Mouse (Mus musculus) erythroid progenitor cell, adult 5-6 weeks (primary cell): ENCODE data around the gene Ypel1. TPM values are rescaled to one million over a fixed set of nuclear protein-coding genes. Genes with fewer than 3 reads are reported as not detected.
A peak's percentile ranks its signal among the peaks of the same experiment; 100 is the strongest.

Experiments used
- ATAC-seq: replicated peaks from 2 replicates; pipeline ENCODE4 v1.8.0; 2016; ENCODE audit warnings: moderate number of reproducible peaks, mild to moderate bottlenecking, moderate TSS enrichment, inconsistent platforms; ENCODE audit not compliant: poor library complexity, low FRiP score, severe bottlenecking
- total RNA-seq, 2 experiments: library from RNA; stranded (forward) in 1 of 2; stranded (reverse) in 1 of 2; fragments of 150-400 nt in 1 of 2; fragments of 186-747, 209-891 nt in 1 of 2; gene quantifications; 2 replicates each; pipeline versions ENCODE4 v1.2.3 to v1.2.4; 2015 to 2017; ENCODE audit warnings: low replicate concordance in 2 of 2

Ypel1 gene
- total RNA-seq, 2 experiments from 2014 or later = not detected

DNA sequence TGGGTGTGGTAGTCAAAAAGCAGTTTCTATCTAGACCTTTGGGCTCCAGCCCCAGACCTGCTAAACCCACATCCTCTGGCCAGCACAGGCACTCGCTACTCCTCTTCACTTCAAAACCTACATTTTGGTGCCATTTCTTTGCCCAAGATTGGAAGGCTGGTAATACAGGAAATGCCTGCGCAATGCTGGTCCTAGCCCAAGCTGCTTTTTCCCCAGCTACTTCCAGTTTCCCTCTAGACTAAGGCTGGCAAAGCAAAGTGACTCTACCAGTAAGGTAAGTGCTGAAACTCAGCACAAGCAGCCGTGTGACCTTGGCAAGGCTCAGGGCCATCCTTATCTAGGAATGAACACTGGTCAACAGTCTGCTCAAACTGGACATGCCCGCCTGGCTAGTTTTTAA, 16.1 kb downstream of the Ypel1 start:
- no peak for ATAC-seq

GRCm38 (mm10) chr16:17086241-17086640, 16.7 kb downstream of the Ypel1 start:
- no peak for ATAC-seq

- no peak for ATAC-seq
Observed at GRCm38 (mm10) chr16:17086669-17087193, 17.2 kb downstream of the Ypel1 start.

DNA sequence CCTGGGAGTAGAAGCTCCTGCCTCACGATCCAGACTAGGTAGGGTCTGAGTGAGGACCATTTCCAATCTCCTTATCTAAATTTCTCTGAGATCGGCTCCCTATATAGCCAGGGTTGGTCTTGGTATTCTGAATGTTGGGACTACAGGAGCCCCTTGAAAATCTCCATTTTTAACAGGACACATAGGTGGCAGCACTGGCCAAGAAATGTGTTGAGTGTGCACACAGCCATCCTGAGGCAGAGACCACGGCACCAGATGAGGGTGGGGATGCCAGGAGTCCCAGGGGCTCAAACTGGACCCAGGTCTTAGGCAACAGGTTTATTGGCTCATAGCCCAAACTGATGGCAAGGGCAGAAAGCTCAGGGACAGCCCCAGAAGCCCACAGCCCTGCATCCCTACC, 18.9 kb downstream of the Ypel1 start:
- no peak for ATAC-seq

DNA sequence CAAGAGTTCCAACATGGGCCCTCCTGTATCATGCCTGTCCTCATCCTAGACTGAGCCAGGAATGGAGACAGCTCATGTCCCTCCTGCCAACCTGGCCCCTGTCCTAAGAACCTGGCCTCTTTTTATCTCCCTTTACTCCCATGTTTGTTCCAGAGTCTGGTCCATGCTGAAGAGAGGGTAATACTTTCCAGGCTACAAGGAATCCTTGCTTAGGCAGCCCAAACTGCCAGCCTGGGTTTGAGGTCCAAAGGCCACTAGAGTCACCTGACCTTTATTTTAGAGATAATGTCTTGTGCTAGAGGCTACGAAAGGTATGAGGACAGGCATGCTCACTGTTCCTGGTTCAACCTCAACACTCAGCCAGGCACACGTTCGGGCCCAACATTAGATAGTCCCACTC, 27.4 kb downstream of the Ypel1 start:
- ATAC-seq = no peak

- no peak for ATAC-seq
Observed at GRCm38 (mm10) chr16:17102630-17103220, 33.2 kb downstream of the Ypel1 start.

GRCm38 (mm10) chr16:17104600-17104999, 35.1 kb downstream of the Ypel1 start:
- no peak for ATAC-seq

DNA sequence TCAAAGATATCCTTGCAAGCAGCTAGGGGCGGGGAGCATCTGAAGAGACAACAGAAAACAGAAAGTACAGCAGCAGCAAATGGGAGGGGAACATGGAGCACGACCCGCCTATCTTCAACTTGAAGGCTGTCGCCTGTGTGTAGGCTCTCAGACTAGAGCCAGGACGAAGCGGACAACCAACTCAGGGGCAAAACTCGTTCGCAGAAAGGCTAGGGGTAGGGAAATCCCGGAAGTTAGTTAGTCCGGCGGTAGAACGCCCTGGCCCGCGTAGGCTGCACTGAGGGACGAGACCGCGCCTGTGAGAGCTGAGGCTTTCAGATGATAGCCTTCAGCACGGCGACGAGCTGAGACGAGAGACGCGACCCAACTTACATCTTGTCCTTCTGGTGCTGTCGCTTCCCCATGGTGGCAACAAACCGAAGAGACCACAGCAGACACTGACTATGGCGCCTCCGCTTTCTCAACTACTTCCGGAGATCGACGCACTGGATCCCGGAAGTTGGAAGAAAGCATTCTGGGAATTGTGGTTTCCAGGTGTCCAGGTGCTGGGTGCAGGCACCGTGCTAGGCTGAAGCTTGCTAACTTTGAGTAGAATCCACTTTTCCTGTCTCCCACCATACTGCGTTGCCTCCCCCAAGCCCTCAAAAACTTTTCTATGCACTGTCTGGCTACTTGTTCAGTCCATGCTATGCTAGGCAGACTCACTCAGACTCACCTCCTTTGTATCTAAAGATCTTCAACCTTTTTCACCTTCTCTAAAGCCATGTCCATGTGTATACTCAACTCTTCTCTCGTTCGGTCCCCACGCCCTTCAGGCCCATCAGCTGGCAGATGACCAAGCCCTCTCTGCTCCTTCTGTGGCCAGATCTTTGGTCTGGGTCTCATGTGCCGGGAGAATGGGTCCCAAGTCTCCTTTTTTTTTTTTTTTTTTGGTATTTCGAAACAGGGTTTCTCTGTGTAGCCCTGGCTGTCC, 41.6 kb downstream of the Ypel1 start, which contains the start of gene Ppil2:
Gene Ppil2, minus strand, starts transcription at position 487 of the 973 bp plus-strand sequence.
- ATAC-seq = peak; percentile 98

DNA sequence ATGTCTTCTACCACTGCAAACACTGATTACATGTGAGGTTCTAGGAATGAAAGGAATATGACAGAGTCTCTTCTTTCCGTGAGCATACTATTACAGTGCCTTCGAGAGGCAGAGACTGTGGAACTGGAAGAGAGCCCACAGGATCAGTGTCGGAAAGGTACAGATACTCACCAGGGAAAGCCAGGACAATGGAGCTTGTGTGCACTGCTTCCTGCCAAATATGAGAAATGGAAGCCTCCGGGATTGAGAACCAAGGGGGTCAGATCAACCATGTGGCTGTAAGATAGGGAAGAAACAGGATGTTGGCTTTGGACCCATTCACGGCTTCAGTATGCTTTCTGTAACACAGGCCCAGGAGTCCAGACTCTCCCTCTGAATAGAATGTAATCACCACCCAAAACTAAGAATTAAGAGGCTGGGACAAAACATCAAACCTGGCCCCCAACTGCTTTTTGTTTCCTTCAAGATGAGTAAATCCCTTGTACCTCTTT, 47.9 kb downstream of the Ypel1 start:
- no peak for ATAC-seq

DNA sequence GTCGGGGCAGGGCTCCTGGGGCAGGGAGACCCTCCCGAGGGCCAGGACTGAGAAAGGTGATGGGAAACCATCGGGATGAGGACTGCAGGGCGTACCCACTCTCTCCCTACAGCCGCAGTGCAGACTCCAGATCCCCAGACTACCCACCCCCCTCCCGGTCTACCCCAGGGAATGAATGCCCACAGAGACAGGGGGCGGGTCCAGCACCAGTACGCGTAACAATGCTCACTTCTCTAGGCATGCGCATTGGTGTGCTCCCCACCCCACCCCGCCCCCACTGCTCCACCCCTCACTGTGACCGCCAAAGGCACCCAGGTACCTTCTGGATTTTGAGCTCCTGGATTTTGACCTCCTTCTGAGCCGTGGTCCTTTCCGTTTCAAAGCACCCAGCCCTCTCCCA, 52.1 kb downstream of the Ypel1 start:
- ATAC-seq = no peak

- ATAC-seq = peak; percentile 17
Observed at GRCm38 (mm10) chr16:17124119-17124870, 54.8 kb downstream of the Ypel1 start.

DNA sequence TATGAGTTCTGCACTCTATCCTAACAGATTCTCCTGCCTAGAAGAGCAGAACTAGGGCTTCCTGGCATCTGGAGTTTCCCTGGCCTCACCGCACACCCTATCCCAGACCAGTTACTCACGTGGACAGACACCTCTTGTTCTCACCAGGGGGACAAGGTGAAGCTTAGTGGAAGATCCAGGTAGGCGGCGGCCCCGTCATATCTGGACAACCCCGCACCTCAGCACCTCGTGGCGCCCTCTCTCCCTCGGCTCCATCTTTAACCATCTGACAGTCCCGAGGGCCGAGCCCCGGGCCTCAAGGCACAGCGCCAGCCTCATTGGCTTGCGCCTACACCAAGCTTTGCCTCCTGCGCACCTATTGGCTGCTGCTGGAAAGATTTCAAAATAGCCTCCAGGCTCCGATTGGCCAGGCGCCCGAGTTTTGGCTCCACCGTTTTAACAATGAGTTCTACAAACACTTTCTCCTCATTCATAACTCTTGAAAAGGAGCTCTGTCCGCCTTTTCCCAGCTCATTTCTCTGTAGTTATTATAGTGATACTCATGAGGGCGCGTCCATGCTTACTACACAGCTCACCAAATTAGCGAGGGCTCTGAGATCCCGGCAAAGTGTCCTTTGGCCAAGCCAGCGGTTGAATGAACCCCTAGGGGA, 55.5 kb downstream of the Ypel1 start, which contains the start of gene 2610318N02Rik:
Gene 2610318N02Rik, minus strand, starts transcription at position 297 of the 650 bp plus-strand sequence.
- ATAC-seq = peak; percentile 97

GRCm38 (mm10) chr16:17127292-17127691, 57.8 kb downstream of the Ypel1 start:
- no peak for ATAC-seq

DNA sequence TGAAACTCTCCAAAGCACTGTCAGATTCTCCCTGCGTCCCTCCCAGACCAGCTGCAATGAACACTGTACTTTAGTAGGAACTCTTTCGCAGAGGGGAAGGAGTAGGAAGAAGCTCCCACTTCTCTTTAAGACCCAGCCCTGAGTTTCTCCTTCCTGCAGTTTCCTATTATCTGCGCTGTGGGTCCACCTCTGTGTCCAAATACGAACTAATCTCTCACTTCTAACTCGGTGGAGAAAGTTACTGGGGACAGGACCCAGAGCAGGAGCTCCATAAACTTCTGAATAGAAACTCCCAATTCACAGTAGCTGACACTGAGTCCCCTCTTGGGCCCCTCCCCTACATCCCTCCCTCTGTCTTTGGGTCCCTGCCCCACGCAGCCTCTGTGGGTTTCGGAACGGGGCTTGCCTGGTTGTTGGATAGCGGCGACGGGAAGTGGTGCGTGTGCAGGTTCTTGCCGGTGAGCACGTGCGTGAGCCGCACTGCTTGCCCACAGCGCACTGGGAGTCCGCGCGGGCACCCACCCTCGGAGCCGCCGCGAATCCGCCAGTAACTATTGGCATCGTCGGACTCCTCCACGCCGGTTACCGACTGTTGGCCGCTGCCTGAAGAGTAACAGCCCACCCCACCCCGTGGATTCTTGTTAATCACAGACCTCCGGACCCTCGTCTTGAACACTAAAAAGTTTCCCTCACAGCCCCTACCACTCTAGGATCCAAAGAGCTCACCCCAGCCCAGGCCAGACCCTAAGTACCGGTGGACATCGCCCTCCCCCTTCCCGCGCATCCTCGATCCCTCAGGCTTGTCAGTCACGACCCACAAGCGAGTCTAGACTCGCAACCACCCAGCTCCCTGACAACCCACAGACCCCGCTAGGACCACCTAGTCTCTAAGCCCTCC, 61.9 kb downstream of the Ypel1 start:
- ATAC-seq = no peak

DNA sequence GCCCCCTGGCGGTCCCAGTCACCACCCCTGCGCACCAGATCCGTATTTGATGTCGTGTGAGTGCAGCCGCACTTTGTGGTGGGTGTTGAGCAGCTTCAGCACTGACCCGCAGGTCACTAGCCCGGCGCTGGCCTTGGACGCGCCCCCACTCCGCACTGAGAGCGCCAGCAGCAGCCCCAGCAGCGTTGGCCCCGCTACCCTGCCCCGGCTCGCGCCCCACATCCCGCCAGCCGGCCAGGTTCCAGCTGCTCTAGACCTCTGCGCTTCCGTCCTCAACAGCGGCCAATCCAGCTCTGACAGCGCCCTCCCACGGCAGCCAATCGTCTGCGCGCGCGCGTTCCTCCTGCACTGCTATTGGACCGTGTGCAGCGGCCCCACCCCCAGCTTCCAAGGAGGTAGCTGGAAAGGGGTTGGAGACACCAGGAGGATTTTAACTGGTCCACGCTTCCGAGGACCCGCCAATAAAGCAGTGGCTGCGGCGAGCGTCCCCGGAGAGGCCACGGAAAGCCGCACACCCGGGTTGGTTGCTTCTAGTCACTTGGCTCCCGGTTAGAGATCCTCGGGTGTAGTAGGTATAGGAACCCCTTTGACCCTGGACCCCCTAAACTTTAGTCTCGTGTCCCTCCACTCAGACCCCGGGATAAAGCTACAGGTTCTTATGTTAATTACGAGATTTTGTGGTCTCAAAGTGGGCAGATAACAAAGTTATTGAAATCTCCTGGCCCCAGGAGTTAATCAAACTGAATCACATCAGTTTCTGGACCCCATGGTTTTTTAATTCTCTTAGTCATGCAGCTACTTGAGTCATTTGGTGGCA, 62.8 kb downstream of the Ypel1 start, which contains the start of gene Sdf2l1:
Gene Sdf2l1, minus strand, starts transcription at position 295 of the 817 bp plus-strand sequence.
- ATAC-seq = peak; percentile 99

DNA sequence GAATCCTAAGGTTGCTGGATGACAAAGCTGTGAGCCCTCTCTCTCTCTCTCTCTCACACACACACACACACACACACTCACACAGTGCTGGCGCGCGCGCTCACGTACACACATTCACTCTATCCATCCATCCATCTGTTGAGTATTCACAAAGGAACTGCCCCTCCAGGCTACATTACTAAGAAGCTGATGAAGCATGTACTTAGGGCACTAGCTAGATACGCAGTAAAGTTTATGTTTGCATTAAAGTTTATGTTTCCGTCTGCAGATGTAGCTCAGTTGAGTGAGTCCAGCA, 63.4 kb downstream of the Ypel1 start:
- no peak for ATAC-seq
